Mouse (Mus musculus): ENCODE results near the gene AC124108.1. TPM values are rescaled to one million over a fixed set of nuclear protein-coding genes. Genes with fewer than 3 reads are reported as not detected.

AC124108.1 gene
- polyA plus RNA-seq, 1 experiment from 2014 or later = not detected

DNA sequence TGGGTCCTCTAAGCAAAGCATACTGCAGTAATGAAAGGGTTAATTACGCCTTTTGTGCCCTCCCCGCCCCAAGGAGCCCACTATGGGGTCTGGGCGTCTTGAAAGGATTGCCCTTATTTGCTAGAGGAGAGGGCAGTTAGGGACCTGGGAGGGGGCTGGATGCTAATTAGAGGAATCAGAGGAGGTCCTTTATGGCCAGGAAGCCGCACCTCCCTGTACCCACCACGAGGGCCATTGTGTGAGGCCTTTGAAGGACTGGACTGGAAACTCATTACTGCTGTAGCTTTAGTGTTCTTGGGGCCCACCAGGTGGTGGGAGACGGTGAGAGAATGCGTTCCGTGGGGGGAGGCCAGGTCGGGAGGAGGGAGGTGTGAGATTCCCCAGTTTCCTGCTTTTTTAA lies 6.4 kb downstream of the AC124108.1 start:
- Histone ChIP-seq H3K4me2 (ENCODE audit: low read depth, low read length) (no peak overlapping the region), H3K36me3 (replicated peaks; ENCODE audit: insufficient read depth, low read length) (no peaks in the 10 kb centered on the region), H3K27ac (ENCODE audit: low read depth) (no peak overlapping the region), H3K9ac (replicated peaks) (no peak overlapping the region), H3K27me3 (ENCODE audit: insufficient read depth, low read length) (peaks cover 80% of the 10 kb centered on the region), H3K9me3 (ENCODE audit: low read length) (no peaks in the 10 kb centered on the region), H3K4me1 (ENCODE audit: insufficient read depth) (no peaks in the 10 kb centered on the region), H3K4me3 (ENCODE audit: low read depth, low read length) (no peak overlapping the region)
- ATAC-seq (no peak), DNase-seq (no peak)
- no peak for TF ChIP-seq CTCF (IDR thresholded peaks at IDR 0.05; ENCODE audit: low read depth)
- no peak for TF ChIP-seq EP300 (IDR thresholded peaks at IDR 0.05; ENCODE audit: low read depth)
- 27% methylated on average over 9 of the region's 9 CpGs for WGBS (ENCODE audit: insufficient replicate concordance)

DNA sequence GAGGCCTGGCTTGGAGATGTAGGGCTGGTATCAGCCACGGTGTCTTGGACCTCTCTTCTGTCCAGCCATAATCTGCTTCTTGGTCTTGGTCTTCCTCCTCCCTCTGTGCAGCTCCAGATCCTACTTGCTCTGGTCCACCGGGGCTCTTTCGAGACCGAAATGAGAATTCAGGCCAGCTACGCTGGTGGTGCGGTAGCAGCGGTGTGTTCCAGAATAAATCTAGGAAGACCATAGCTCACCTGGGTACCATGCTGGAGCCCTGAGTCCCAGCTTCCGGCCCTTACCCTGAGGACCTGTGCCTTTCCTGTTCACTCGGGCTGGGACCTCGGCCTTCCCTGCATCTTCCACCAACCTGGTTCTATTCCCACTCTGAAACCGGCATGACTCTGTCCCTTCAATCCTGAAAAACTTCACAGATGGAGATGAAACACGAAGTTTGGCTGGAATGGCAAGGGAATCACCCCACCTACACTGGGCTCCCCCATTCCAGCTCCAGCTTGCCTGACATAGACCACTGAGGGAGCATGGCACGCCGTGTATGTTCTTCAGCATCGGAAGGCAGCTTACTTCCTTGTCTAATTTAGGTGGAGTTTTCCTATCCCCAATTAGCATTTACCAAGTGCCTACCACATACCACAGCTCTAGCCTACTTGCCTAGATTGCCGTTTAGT lies 7.3 kb downstream of the AC124108.1 start:
- Histone ChIP-seq H3K9me3 (ENCODE audit: low read length) (no peaks in the 10 kb centered on the region), H3K4me2 (ENCODE audit: low read depth, low read length) (no peak overlapping the region), H3K4me1 (ENCODE audit: insufficient read depth) (no peaks in the 10 kb centered on the region), H3K4me3 (ENCODE audit: low read depth, low read length) (no peak overlapping the region), H3K9ac (replicated peaks) (no peak overlapping the region), H3K36me3 (replicated peaks; ENCODE audit: insufficient read depth, low read length) (no peaks in the 10 kb centered on the region), H3K27ac (ENCODE audit: low read depth) (no peak overlapping the region), H3K27me3 (ENCODE audit: insufficient read depth, low read length) (peaks cover 76% of the 10 kb centered on the region)
- no peak for TF ChIP-seq EP300 (IDR thresholded peaks at IDR 0.05; ENCODE audit: low read depth)
- no peak for TF ChIP-seq CTCF (IDR thresholded peaks at IDR 0.05; ENCODE audit: low read depth)
- ATAC-seq (no peak), DNase-seq (no peak)
- 77% methylated on average over 16 of the region's 16 CpGs for WGBS (ENCODE audit: insufficient replicate concordance)

DNA sequence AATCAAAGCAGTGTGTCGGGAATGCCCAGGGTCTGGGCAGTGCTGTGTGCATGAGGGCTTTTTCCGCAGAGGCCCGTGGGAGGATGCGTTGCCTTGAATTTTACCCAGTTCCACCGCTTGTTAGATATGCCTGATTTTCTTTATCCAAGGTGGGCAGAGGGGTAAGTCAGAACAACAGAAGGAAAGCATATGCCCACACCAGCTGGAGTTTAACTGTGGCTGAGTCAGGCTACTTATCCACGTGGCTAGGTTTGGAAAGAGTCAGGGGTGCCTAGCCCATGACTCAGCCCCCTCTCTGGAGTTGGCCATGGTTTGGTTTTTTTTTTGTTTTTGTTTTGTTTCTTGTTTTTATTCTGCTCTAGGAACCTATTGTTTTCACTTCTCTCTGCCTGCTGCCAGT lies 8.0 kb downstream of the AC124108.1 start:
- DNase-seq (no peak), ATAC-seq (no peak)
- Histone ChIP-seq H3K9me3 (ENCODE audit: low read length) (no peaks in the 10 kb centered on the region), H3K27me3 (ENCODE audit: insufficient read depth, low read length) (peaks cover 69% of the 10 kb centered on the region), H3K4me3 (ENCODE audit: low read depth, low read length) (no peak overlapping the region), H3K4me1 (ENCODE audit: insufficient read depth) (no peaks in the 10 kb centered on the region), H3K9ac (replicated peaks) (no peak overlapping the region), H3K36me3 (replicated peaks; ENCODE audit: insufficient read depth, low read length) (no peaks in the 10 kb centered on the region), H3K27ac (ENCODE audit: low read depth) (no peak overlapping the region), H3K4me2 (ENCODE audit: low read depth, low read length) (no peak overlapping the region)
- TF ChIP-seq CTCF (IDR thresholded peaks at IDR 0.05; ENCODE audit: low read depth) (no peak), EP300 (IDR thresholded peaks at IDR 0.05; ENCODE audit: low read depth) (no peak)
- 69% methylated on average over 6 of the region's 6 CpGs for WGBS (ENCODE audit: insufficient replicate concordance)

DNA sequence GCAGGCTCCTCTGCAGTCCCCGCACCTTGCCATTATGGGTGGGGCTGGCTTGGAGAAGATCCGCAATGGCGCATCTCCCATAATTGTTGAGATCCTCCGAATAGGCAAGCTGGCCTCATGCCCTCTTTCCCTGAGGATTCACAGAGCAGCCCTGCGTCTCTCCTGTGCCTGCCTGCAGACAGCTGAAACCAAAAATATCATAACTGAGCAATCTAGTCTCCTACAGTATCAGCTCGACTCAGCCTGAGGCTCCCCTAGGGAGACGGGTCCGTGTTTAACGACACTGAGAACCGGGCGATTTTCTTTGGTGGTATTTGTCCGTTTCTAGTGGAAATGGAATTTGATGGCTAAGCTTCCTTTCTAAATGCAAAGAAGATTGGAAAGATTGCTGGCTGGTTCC lies 8.7 kb downstream of the AC124108.1 start:
- TF ChIP-seq EP300 (IDR thresholded peaks at IDR 0.05; ENCODE audit: low read depth) (no peak), CTCF (IDR thresholded peaks at IDR 0.05; ENCODE audit: low read depth) (no peak)
- Histone ChIP-seq H3K27me3 (ENCODE audit: insufficient read depth, low read length) (peaks cover 63% of the 10 kb centered on the region), H3K4me2 (ENCODE audit: low read depth, low read length) (no peak overlapping the region), H3K4me3 (ENCODE audit: low read depth, low read length) (no peak overlapping the region), H3K36me3 (replicated peaks; ENCODE audit: insufficient read depth, low read length) (no peaks in the 10 kb centered on the region), H3K9ac (replicated peaks) (no peak overlapping the region), H3K4me1 (ENCODE audit: insufficient read depth) (no peaks in the 10 kb centered on the region), H3K9me3 (ENCODE audit: low read length) (no peaks in the 10 kb centered on the region), H3K27ac (ENCODE audit: low read depth) (no peak overlapping the region)
- ATAC-seq = no peak
- 20% methylated on average over 12 of the region's 12 CpGs for WGBS (ENCODE audit: insufficient replicate concordance)
- no peak for DNase-seq

DNA sequence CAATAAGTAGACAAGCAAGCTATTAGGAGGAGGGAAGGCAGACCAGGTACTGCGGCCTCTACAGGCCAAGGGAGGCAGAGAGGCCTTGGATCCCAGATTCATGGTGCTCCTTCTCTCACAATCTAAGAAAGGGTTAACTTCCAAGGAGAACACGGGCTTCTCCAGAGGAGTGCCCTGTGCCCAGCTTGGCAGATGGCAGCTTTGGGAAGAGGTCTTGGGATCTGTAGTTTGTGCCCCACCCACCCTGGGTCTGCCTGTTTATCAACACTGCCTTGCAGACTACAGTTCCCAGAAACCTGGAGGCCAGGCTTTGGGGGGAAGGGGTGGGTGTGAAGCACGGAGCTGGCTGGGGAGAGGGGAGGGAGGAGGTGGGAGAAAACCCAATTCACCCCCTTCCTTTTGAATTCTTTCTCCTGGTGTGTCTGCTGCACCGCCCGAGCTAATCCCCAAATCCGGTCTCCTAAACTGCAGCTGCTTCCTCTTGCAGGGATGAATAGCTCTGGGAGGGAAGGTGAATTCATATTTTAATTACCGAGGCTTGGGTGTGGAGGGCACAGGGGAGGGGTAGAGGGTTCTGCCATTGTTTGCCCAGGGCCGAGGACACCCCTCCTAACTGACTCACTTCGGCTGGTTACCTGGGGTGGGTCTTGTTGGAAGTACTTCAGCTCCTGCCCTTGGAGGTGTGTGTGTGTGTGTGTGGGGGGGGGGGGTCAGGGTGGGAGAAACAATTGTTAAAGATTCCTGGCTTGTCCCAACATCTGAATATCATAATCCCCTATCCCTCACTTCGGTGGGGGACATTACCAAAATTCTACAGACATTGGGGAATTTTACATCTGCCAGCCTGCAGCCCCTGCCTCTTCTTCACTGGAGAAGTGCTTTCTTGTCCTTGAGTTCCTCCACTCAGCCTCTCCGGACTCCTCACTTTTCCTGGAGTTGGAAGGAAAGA lies 9.6 kb downstream of the AC124108.1 start:
- Histone ChIP-seq H3K4me3 (ENCODE audit: low read depth, low read length) (no peak overlapping the region), H3K9ac (replicated peaks) (no peak overlapping the region), H3K4me2 (ENCODE audit: low read depth, low read length) (no peak overlapping the region), H3K4me1 (ENCODE audit: insufficient read depth) (no peaks in the 10 kb centered on the region), H3K36me3 (replicated peaks; ENCODE audit: insufficient read depth, low read length) (no peaks in the 10 kb centered on the region), H3K27ac (ENCODE audit: low read depth) (no peak overlapping the region), H3K27me3 (ENCODE audit: insufficient read depth, low read length) (peaks cover 56% of the 10 kb centered on the region), H3K9me3 (ENCODE audit: low read length) (no peaks in the 10 kb centered on the region)
- no peak for DNase-seq
- WGBS (ENCODE audit: insufficient replicate concordance) = 34% methylated on average over 11 of the region's 11 CpGs
- TF ChIP-seq EP300 (IDR thresholded peaks at IDR 0.05; ENCODE audit: low read depth) (no peak), CTCF (IDR thresholded peaks at IDR 0.05; ENCODE audit: low read depth) (no peak)
- ATAC-seq = no peak

DNA sequence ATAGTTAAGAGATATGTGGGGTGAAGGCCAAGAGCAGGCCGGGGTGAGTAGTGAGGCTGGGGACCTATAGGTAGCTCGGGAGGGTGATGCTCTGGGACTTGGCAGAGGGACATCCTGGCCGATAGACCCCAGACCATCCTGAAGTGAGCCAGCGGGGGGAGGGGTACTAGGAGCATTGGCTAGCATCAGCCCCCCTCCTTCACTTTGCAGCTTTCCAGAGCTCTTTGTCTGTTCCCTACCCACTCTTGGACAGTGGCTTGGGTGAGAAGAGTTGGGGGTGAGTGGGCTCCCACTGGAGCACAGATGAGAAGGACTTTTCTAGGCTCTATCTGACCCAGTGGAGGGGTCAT lies 10.2 kb downstream of the AC124108.1 start:
- DNase-seq (no peak), ATAC-seq (no peak)
- Histone ChIP-seq H3K9ac (replicated peaks) (no peak overlapping the region), H3K4me2 (ENCODE audit: low read depth, low read length) (no peak overlapping the region), H3K36me3 (replicated peaks; ENCODE audit: insufficient read depth, low read length) (no peaks in the 10 kb centered on the region), H3K27me3 (ENCODE audit: insufficient read depth, low read length) (peaks cover 50% of the 10 kb centered on the region), H3K4me3 (ENCODE audit: low read depth, low read length) (no peak overlapping the region), H3K4me1 (ENCODE audit: insufficient read depth) (no peaks in the 10 kb centered on the region), H3K9me3 (ENCODE audit: low read length) (no peaks in the 10 kb centered on the region), H3K27ac (ENCODE audit: low read depth) (no peak overlapping the region)
- TF ChIP-seq CTCF (IDR thresholded peaks at IDR 0.05; ENCODE audit: low read depth) = no peak
- TF ChIP-seq EP300 (IDR thresholded peaks at IDR 0.05; ENCODE audit: low read depth) = no peak
- 29% methylated on average over 4 of the region's 4 CpGs for WGBS (ENCODE audit: insufficient replicate concordance)
